ENCODE assay signal across 8 mouse cellular contexts in the genomic region with DNA sequence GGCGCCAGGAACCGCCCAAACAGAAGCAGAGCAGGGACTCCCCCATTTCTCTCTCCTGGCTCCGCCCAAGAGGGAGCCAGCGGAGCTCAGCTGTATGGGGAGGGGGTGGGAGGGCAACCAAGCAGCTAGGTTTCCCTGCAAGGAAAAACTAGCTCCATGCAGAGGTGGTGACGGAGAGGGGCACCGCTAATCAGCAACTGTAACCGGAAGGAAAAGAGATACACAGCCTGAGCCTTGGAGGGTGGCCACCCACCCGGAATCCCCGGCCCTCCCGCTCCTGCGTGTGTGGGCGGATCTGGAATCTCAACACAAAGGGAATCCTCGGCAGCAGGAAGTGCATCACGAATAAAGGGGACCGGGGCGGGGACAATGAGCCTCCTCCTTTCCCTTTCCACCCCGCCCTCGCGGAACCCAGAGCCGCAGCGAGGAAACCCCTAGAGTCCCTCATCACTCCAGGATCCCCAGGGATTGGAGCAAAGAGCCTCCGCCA. TPM values are rescaled to one million over a fixed set of nuclear protein-coding genes. Genes with fewer than 3 reads are reported as not detected.
DNase-seq lines count a peak whose midpoint lies in the region; ATAC-seq lines count a peak whose summit lies in the region.

No protein-coding gene starts in this region.

- peaks cover 22% of the 10 kb centered on the region for H3K27me3 ChIP-seq in intestine, embryonic 15.5 days (replicated peaks)

- peak overlapping the region; percentile 48 for H3K4me3 ChIP-seq in intestine, embryonic 15.5 days (replicated peaks)

- under 1% methylated on average over 22 of the region's 22 CpGs for WGBS in intestine, embryonic 15.5 days

- H3K4me1 ChIP-seq in intestine, embryonic 15.5 days (replicated peaks) = 0 out of 2 replicates have a peak, but pooled peaks cover 5% of the 10 kb centered on the region

- peak overlapping the region; percentile 32; the same call in 1 of the 2 replicates for H3K9ac ChIP-seq in intestine, embryonic 15.5 days

- DNase-seq in cerebellum, postnatal 25 days = peak; percentile 67 to 74
- peak; percentile 73 to 76 for DNase-seq in frontal cortex, postnatal 36 days (ENCODE audit: low spot score in 2 of 2)
- peak; percentile 53 to 65 for DNase-seq in left cerebral cortex, adult 9 months (ENCODE audit: low spot score in 2 of 2)
- peak; percentile 38 to 57 for DNase-seq in lung, postnatal 4 days
- peak; percentile 65 for DNase-seq in right cerebral cortex, postnatal 25 days

- 0 out of 2 replicates have a peak overlapping the region, but pooled peaks have one; percentile 13 for H3K27ac ChIP-seq in intestine, embryonic 15.5 days

- no peaks in the 10 kb centered on the region for H3K36me3 ChIP-seq in intestine, embryonic 15.5 days

- H3K4me2 ChIP-seq in intestine, embryonic 15.5 days (replicated peaks) = peak overlapping the region; percentile 90

- peak; percentile 70 for ATAC-seq in activated CD4-positive, CD25-positive, alpha-beta regulatory T cell, adult 4 months
- ATAC-seq in intestine, embryonic 15.5 days = peak; percentile 87
- ATAC-seq in monocyte, adult 5-6 weeks (replicated peaks; ENCODE audit: insufficient number of reproducible peaks, low FRiP score, low TSS enrichment, poor library complexity, severe bottlenecking) = no peak

- no peaks in the 10 kb centered on the region for H3K9me3 ChIP-seq in intestine, embryonic 15.5 days

RNA-seq across cellular contexts. Expression of a gene that starts 1.6 kb away (rescaled TPM):
- under 1 TPM in 1 of 2 experiments, not detected in 1; 0.13 TPM for polyA plus RNA-seq in activated CD4-positive, CD25-positive, alpha-beta regulatory T cell, adult 4 months (2017; shearing (Covaris generic))
- 0.40 and 0.44 TPM in 2 replicates for polyA plus RNA-seq in intestine, embryonic 15.5 days (2015; fragmentation: Nextera tagmentation; extraction: Ambion mirVana)
- not detected in 3 replicates for total RNA-seq in monocyte, adult 5-6 weeks (2017)
